ENCODE assay signal across 11 mouse cellular contexts in the genomic region with DNA sequence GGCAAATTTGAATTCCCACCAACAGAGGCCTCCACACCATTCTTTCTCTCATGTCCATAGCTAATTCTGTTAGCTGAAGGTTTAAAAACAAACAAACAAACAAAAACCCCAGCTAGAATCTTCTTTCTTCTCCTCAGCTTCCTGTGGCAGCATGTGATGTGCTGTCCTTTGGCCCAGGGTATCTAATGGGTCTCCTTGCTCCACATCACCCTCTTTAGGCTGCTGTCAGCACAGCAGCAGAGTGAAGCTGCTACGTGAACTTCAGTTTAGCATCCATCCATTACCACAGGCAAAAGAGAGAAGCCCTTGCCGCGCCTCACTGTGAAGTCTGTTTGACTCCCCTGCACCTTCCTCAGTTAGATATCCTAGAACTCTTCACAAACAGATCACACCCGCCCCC. TPM values are rescaled to one million over a fixed set of nuclear protein-coding genes. Genes with fewer than 3 reads are reported as not detected.
A peak's percentile ranks its signal among the peaks of the same experiment; 100 is the strongest.
DNase-seq lines count a peak whose midpoint lies in the region; ATAC-seq and TF ChIP-seq lines count a peak whose summit lies in the region.
"Had no signal": no experiment of that assay in that cellular context is flagged by ENCODE, and none has a peak within 500 bp of the region (broad histone marks: within the 10 kb centered on the region; RNA-seq: fewer than 3 reads in every experiment).

No protein-coding gene starts in this region.

- peaks cover 0 to 3% of the 10 kb centered on the region in 2 experiments; a peak in 2 of 4 replicates for H3K4me1 ChIP-seq in liver, embryonic 14.5 days (replicated peaks; ENCODE audit: control insufficient read depth in 2 of 2, insufficient read depth in 2 of 2, low read length in 1 of 2)
- H3K4me1 ChIP-seq in lung, postnatal 0 days (ENCODE audit: insufficient read depth, low read depth, low read length), result peaks cover 4% of the 10 kb centered on the region; the same call in 1 of the 2 replicates

- peak; percentile 50 for DNase-seq in gastrocnemius, adult 2 months
- DNase-seq in gastrocnemius, postnatal 36 days, result no peak
- DNase-seq in liver, embryonic 14.5 days (ENCODE audit: low read depth in 3 of 3, low spot score in 3 of 3), result peak in 1 of 3 experiments; percentile 13
- DNase-seq in liver (no peak), NIH3T3 (ENCODE audit: low read depth) (peak; percentile 34)
- DNase-seq in lung, postnatal 0 days (ENCODE audit: low spot score), result no peak
- DNase-seq in urinary bladder, postnatal 25 days (ENCODE audit: low spot score), result no peak
- no peak for DNase-seq in Muller cell, postnatal 12 days (ENCODE audit: inconsistent ontology term)
- DNase-seq: adrenal gland, postnatal 10 days had no signal

- TF ChIP-seq CTCF in gastrocnemius, adult 2 months (IDR thresholded peaks at IDR 0.05), result peak; percentile 53
- peak; percentile 54 for TF ChIP-seq CTCF in liver, embryonic 14.5 days (IDR thresholded peaks at IDR 0.05; ENCODE audit: low read depth)
- peak; percentile 66 for TF ChIP-seq CTCF in lung, postnatal 0 days (IDR thresholded peaks at IDR 0.05)

- H3K36me3 ChIP-seq in liver, embryonic 14.5 days (replicated peaks; ENCODE audit: control insufficient read depth, insufficient read depth, low read depth), result no peaks in the 10 kb centered on the region
- H3K36me3 ChIP-seq in lung, postnatal 0 days (ENCODE audit: insufficient read depth, low read length), result no peaks in the 10 kb centered on the region

- no peak for ATAC-seq in liver, embryonic 14.5 days (ENCODE audit: insufficient read depth)
- ATAC-seq in lung, postnatal 0 days, result no peak
- ATAC-seq: midbrain, embryonic 16.5 days had no signal

- intact Hi-C loops in gastrocnemius, adult 2 months (cut with DNase I), result no loop called here
- intact Hi-C loops in gastrocnemius, postnatal 36 days (cut with DNase I), result no loop called here

- H3K27me3 ChIP-seq in liver, embryonic 14.5 days (ENCODE audit: control insufficient read depth, insufficient read depth, low read length), result no peaks in the 10 kb centered on the region
- H3K27me3 ChIP-seq in lung, postnatal 0 days (replicated peaks; ENCODE audit: insufficient read depth, low read length), result no peaks in the 10 kb centered on the region

- H3K9me3 ChIP-seq in liver, embryonic 14.5 days (ENCODE audit: control insufficient read depth, low read length), result no peaks in the 10 kb centered on the region
- H3K9me3 ChIP-seq in lung, postnatal 0 days (ENCODE audit: low read length), result no peaks in the 10 kb centered on the region

- H3K9ac ChIP-seq in liver, embryonic 14.5 days (replicated peaks), result no peak overlapping the region
- no peak overlapping the region for H3K9ac ChIP-seq in lung, postnatal 0 days (replicated peaks; ENCODE audit: low read depth)

- 60% methylated on average over 4 of the region's 4 CpGs for WGBS in liver, embryonic 14.5 days (ENCODE audit: insufficient replicate concordance)
- 71% methylated on average over 4 of the region's 4 CpGs for WGBS in lung, postnatal 0 days

- no peak overlapping the region for H3K4me2 ChIP-seq in liver, embryonic 14.5 days (ENCODE audit: low read depth)
- no peak overlapping the region for H3K4me2 ChIP-seq in lung, postnatal 0 days (replicated peaks; ENCODE audit: low read depth, low read length)

- H3K4me3 ChIP-seq in gastrocnemius, adult 2 months, result no peak overlapping the region
- H3K4me3 ChIP-seq in liver, embryonic 14.5 days (ENCODE audit: insufficient read depth in 1 of 2, low read depth in 2 of 2, low read length in 2 of 2), result no peak overlapping the region
- H3K4me3 ChIP-seq in lung, postnatal 0 days (ENCODE audit: low read depth, low read length), result no peak overlapping the region
- H3K4me3 ChIP-seq: erythroblast, embryonic 14.5 days had no signal

- no peak overlapping the region for H3K27ac ChIP-seq in gastrocnemius, adult 2 months
- H3K27ac ChIP-seq in liver, embryonic 14.5 days, result no peak overlapping the region
- H3K27ac ChIP-seq in lung, postnatal 0 days (ENCODE audit: low read length), result no peak overlapping the region

- no peak for TF ChIP-seq EP300 in liver, embryonic 14.5 days (IDR thresholded peaks at IDR 0.05; ENCODE audit: low read depth)
- TF ChIP-seq EP300 in lung, postnatal 0 days (IDR thresholded peaks at IDR 0.05), result no peak

RNA-seq across cellular contexts. Expression of a gene that starts 21.0 kb away (rescaled TPM):
- 10 to 100 TPM; 53.6 to 65.4 TPM for total RNA-seq in gastrocnemius, adult 2 months (2021)
- total RNA-seq in gastrocnemius, postnatal 36 days (2021), result 10 to 100 TPM; 56.6 to 62.5 TPM
- polyA plus RNA-seq in liver, embryonic 14.5 days (2012; rRNA removed), result 0.42 and 0.55 TPM in 2 replicates
- polyA plus RNA-seq in liver, embryonic 14.5 days (2014; fragmentation: Nextera tagmentation; extraction: Ambion mirVana), result 0.37 and 0.72 TPM in 2 replicates
- 30.5 and 36.6 TPM in 2 replicates for polyA plus RNA-seq in lung, postnatal 0 days (2015; fragmentation: Nextera tagmentation; extraction: Ambion mirVana)

RNA-seq across cellular contexts. Expression of a gene that starts 28.3 kb away (rescaled TPM):
- under 1 TPM; 0.11 to 0.13 TPM for total RNA-seq in gastrocnemius, adult 2 months (2021)
- under 1 TPM in 1 of 2 experiments, not detected in 1; 0.38 TPM for total RNA-seq in gastrocnemius, postnatal 36 days (2021)
- polyA plus RNA-seq in liver, embryonic 14.5 days (2012; rRNA removed), result 34.6 and 56.0 TPM in 2 replicates
- polyA plus RNA-seq in liver, embryonic 14.5 days (2014; fragmentation: Nextera tagmentation; extraction: Ambion mirVana), result 82.3 and 113 TPM in 2 replicates
- polyA plus RNA-seq in lung, postnatal 0 days (2015; fragmentation: Nextera tagmentation; extraction: Ambion mirVana), result 6.7 and 7.9 TPM in 2 replicates
- polyA plus RNA-seq: midbrain, embryonic 16.5 days had no signal

RNA-seq across cellular contexts. Expression of a gene that starts 32.6 kb away (rescaled TPM):
- total RNA-seq in gastrocnemius, adult 2 months (2021), result 10 to 100 TPM in 1 of 2 experiments, 1 to 10 TPM in 1; 6.2 to 12.6 TPM
- 1 to 10 TPM; 6.2 to 7.0 TPM for total RNA-seq in gastrocnemius, postnatal 36 days (2021)
- polyA plus RNA-seq in liver, embryonic 14.5 days (2012; rRNA removed), result 3.5 and 6.2 TPM in 2 replicates
- polyA plus RNA-seq in liver, embryonic 14.5 days (2014; fragmentation: Nextera tagmentation; extraction: Ambion mirVana), result 8.2 and 11.0 TPM in 2 replicates
- polyA plus RNA-seq in lung, postnatal 0 days (2015; fragmentation: Nextera tagmentation; extraction: Ambion mirVana), result 41.7 and 44.7 TPM in 2 replicates

Comparison
In these comparisons a context has a peak if more than half of its experiments do, and no peak if none do; other contexts are left out.
1. DNase-seq: peak in gastrocnemius, adult 2 months (single experiment) and NIH3T3 (single experiment); none in gastrocnemius, postnatal 36 days (0 of 2), liver (single experiment), lung, postnatal 0 days (single experiment), urinary bladder, postnatal 25 days (single experiment) and Muller cell, postnatal 12 days (single experiment).
2. Peak in every context shown above with its lines, with median percentiles within 50 percentile points of each other: CTCF ChIP-seq.